Mouse (Mus musculus): ENCODE measurements at regions not wholly inside any gene's neighbourhood (a gene's known extent, or its start where the extent isn't known, plus 50 kb on each side); places are given as distances from the start of the nearest gene placed in this dataset.

DNA sequence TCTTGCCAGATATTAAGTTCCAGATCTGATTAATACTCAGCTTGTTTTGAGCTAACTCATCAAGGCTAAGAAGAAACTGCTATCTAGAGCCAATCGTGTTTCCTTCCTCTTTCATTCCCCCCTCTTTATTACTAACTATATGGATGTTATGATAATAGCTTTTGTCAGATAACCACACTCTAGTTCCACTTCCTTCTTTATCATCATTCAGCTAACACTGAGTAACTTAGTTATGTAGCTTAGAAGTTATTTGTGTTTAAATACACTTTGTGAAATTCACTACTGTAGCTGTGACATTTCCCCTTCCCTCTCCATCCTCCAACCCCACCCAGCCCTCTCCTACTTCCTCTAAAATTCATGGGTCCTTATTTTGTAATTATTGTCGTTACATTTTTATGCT, 1988.6 kb downstream of the 4930444P10Rik start:
- TF ChIP-seq MAX (IDR thresholded peaks at IDR 0.05; ENCODE audit: low read depth) (no peak), POLR2A (IDR thresholded peaks at IDR 0.05; ENCODE audit: insufficient read length, low read depth) (no peak), MYOG (IDR thresholded peaks at IDR 0.05; ENCODE audit: control insufficient read depth in 1 of 3, insufficient read depth in 1 of 3, insufficient read length in 2 of 3, low read depth in 2 of 3) (no peak), USF1 (IDR thresholded peaks at IDR 0.05; ENCODE audit: low read depth) (no peak), SRF (IDR thresholded peaks at IDR 0.05; ENCODE audit: control insufficient read depth, insufficient read length, low read depth) (no peak)
